Mouse (Mus musculus): ENCODE data around the gene Fam102a.

Gene Fam102a

DNA sequence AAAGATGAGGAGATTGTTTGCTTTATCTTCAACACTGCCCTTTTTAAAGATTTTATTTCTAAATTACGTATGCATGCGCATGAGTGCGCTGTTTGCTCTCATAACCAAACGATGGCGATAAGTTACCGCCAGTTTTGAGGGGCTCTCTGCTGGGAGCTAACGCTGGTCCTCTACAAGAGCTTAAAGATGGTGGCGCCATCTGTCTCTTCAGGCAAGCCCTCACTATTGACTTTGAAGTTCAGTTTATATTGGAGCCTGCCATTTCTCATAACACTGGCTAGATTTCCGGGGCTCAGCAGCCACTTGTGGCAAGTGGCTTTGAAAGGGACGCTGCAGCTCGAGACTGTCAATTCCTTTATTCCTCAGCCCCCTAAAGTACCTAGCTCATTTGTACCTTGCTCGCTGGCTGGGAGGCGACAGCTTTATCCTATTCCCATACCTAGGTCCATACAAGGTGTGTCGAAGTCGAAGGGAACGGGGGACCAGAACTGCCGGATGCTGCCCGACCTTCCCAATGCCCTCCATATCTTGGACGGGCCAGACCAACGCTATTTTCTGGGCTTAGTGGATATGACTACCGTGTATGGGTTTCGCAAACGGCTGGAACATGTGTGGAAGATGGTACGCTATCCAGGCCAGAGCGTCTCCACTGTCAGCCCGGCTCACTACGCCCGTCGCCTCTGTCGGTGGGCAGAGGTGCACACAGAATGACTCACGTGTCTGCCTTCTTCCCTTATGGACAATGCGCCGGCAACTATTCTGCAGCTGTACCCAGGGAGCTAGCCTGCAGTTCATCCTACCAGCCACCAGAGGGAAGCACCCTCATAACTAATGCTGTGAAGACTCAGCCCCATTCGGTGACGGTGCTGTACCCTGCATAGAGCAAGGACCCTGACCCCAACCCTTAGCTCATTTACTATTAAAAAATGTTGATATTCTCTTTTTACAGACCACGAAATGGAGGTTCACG, 48.0 kb downstream of the Fam102a start:
- DNase-seq = peak; percentile 82

GRCm38 (mm10) chr2:32585149-32585714, 50.1 kb downstream of the Fam102a start:
- no peak for DNase-seq

- peak; percentile 89 for DNase-seq
These were observed 51.8 kb downstream of the Fam102a start, which contains the start of gene St6galnac4 for GRCm38 (mm10) chr2:32586871-32587351. Gene St6galnac4 (plus strand): TSS chr2:32587095.

GRCm38 (mm10) chr2:32587731-32588321, 52.7 kb downstream of the Fam102a start:
- no peak for DNase-seq

GRCm38 (mm10) chr2:32589213-32589795, 54.2 kb downstream of the Fam102a start:
- peak; percentile 88 for DNase-seq

DNA sequence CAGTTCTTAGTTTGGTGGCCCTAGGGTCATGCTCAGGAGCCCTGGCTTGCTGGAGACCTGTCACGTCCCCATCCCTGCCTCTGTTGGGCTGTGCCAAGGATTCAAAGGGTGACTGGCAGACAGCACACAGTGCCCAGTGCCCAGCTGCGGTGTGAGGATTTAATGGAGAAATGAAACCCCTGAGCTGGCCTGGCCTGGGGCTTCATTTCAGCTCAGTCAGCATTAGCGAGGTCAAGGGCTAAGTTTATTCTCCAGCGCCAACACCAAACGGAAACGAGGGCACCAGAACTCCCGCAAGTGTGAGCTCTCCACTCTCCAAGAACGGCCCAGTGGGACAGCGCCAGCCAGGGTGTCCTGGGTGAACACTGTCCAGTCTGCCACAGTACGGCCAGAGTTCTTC, 55.1 kb downstream of the Fam102a start:
- DNase-seq = no peak

GRCm38 (mm10) chr2:32591249-32591648, 56.1 kb downstream of the Fam102a start:
- DNase-seq = no peak

- DNase-seq = peak; percentile 90
These were observed 61.6 kb downstream of the Fam102a start for GRCm38 (mm10) chr2:32596725-32597124.

DNA sequence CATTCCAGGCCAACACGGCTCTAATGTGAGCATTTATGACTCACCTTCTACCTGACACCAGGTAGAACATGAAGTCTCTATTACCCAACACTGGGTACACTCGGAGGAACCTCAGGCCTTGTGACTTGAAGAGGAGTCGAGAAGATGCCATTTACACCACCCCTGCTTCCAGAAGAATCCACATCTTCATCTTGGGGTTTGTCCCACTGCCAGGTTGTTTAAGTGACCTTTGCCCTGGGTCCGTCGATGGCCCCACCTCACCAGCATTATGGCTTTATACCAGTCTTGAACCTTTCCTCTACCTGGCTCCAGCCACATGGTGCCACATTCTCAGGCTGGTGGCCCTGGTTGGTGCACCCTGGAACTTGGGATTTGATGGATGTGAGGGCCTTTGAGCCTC, 62.1 kb downstream of the Fam102a start:
- DNase-seq = no peak

DNA sequence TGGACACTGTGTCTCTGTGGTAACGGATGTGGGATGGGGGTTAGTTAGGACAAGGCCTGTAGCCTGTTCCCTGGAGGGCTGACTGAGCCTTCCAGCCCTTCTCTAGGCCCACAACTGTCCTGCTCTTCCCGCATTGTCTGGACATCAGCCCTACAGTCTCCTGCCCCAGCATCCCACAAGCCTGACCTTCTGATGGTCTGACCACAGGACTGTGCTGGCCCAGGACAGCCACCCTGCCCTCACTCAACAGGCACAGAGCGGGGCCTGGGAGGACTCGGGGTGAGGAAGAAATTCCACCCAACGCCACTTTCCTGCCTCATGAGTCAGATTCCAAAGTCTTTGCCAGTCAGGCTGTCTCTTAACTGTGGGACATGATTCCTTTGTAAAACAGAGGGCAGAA, 62.6 kb downstream of the Fam102a start:
- no peak for DNase-seq

GRCm38 (mm10) chr2:32598506-32598905, 63.4 kb downstream of the Fam102a start:
- peak; percentile 65 for DNase-seq

- no peak for DNase-seq
These were observed 64.3 kb downstream of the Fam102a start, which contains the start of gene St6galnac6 for GRCm38 (mm10) chr2:32599409-32599808. Gene St6galnac6 (plus strand): TSS chr2:32599709.

GRCm38 (mm10) chr2:32601417-32602065, 66.4 kb downstream of the Fam102a start:
- DNase-seq = no peak

- DNase-seq = peak; percentile 89
These were observed 67.5 kb downstream of the Fam102a start for GRCm38 (mm10) chr2:32602600-32603054.

- no peak for DNase-seq
These were observed 69.5 kb downstream of the Fam102a start for GRCm38 (mm10) chr2:32604631-32605030.

- DNase-seq = peak; percentile 86
These were observed 71.3 kb downstream of the Fam102a start for GRCm38 (mm10) chr2:32606161-32607142.

DNA sequence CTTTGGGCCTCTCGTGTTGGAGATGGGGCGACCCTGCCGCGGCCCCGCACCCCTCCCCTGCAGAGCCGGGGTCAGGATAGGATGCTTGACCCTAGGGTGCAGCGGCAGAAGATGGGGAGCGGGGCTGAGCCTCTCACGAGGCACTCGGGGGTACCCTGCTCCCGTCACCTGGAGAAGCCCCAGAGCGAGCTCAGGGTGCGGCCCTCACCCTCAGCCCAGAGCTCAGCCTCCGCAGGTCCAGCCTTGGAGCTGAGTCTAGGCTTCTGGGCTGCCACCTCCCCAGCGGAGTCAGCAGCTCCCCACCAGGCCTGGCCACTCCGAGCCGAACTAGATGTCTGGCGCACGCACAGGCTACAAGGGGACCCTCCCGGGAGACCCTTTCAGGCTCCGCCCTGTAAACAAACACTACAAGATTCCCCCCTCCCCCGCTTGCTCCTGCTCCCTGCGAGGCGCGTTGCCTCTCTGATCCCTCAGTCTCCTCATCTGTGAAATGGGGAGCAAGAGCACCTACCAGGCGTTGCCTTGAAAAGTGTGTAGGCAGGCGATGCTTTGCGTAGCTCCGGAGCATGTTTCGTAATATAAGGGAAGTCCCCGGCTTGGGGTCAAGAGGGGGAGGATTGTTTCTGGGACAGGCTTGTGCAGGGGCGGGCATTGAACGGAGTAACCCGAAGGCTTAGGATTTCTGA, 72.3 kb downstream of the Fam102a start:
- DNase-seq = no peak

DNA sequence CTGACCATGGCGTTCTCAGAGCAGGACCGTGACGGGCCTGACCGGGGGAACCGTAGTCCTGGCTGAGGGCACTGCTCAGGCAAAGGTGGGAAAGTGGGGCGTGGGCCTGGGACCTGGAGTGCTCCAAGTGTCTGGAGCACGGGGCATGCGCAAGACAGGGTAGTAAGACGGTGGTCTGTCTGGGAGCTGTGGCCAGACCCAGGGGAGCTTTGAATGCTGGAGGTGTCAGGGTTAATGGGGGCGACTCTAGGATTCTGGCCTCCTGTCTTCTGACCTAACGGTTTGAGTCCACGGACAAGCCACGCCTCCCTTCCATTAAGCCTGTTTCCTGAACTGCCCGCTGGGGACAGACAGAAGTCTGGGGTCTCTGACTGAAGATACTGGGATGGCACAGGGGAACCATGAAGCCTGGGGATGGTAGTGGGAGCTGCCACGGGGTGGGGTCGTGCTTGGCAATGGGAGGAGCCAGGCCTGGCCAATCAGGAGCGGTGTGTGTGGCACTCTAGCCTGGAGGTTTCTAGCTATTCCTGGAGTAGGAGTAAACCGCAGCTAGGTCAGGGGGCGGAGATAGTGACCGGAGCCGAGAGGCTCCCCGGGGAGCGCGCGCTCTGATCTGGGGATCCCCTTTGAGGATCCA, 73.1 kb downstream of the Fam102a start:
- DNase-seq = no peak

- no peak for DNase-seq
These were observed 73.8 kb downstream of the Fam102a start for GRCm38 (mm10) chr2:32608778-32609435.

Data from cerebellum, adult 11 months (tissue).